Mouse (Mus musculus) heart, embryonic 14.5 days (tissue): Measurements from ENCODE around the gene Vmn1r9. TPM values are rescaled to one million over a fixed set of nuclear protein-coding genes. Genes with fewer than 3 reads are reported as not detected.

Experiments
- polyA plus RNA-seq: library from polyadenylated mRNA; unstranded; fragments of >200 nt; fragmentation: Nextera tagmentation; extraction: Ambion mirVana; gene quantifications from 2 replicates; pipeline ENCODE4 v1.2.1, GENCODE M21; 2014

Vmn1r9 gene
- polyA plus RNA-seq, 1 experiment from 2014 or later = not detected

Other genes starting within 250 kb of the Vmn1r9 start
- 147 and 148 TPM in 2 replicates for gene Fkbp9, start 234.7 kb upstream of the Vmn1r9 start, polyA plus RNA-seq
- gene Nt5c3, start 142.9 kb upstream of the Vmn1r9 start, polyA plus RNA-seq = 72.8 and 74.8 TPM in 2 replicates
- 0.09 and 0.19 TPM in 2 replicates for gene Vmn1r4, start 142.8 kb upstream of the Vmn1r9 start, polyA plus RNA-seq
- gene Vmn1r5, start 96.5 kb upstream of the Vmn1r9 start, polyA plus RNA-seq = not detected in 2 replicates
- not detected in 2 replicates for gene Vmn1r6, start 69.5 kb upstream of the Vmn1r9 start, polyA plus RNA-seq
- gene Vmn1r7, start 41.5 kb upstream of the Vmn1r9 start, polyA plus RNA-seq = not detected in 2 replicates
- gene Vmn1r8, start 34.5 kb upstream of the Vmn1r9 start, polyA plus RNA-seq = not detected in 2 replicates
- gene Vmn1r10, start 42.7 kb downstream of the Vmn1r9 start, polyA plus RNA-seq = not detected in 2 replicates
- gene Vmn1r11, start 66.7 kb downstream of the Vmn1r9 start, polyA plus RNA-seq = not detected in 2 replicates
- not detected in 2 replicates for gene Vmn1r12, start 90.1 kb downstream of the Vmn1r9 start, polyA plus RNA-seq
- gene Vmn1r13, start 136.5 kb downstream of the Vmn1r9 start, polyA plus RNA-seq = not detected in 2 replicates
- not detected in 2 replicates for gene Vmn1r14, start 164.9 kb downstream of the Vmn1r9 start, polyA plus RNA-seq
- gene Vmn1r15, start 191.2 kb downstream of the Vmn1r9 start, polyA plus RNA-seq = not detected in 2 replicates